Mouse (Mus musculus) G1E (cell line): Measurements from ENCODE around the gene Dcdc2c. TPM values are rescaled to one million over a fixed set of nuclear protein-coding genes. Genes with fewer than 3 reads are reported as not detected.

ENCODE experiments used
- ATAC-seq: 2 replicates; pipeline ENCODE4 v1.8.0; 2016; ENCODE audit warnings: mild to moderate bottlenecking; ENCODE audit not compliant: insufficient number of reproducible peaks, poor library complexity, low FRiP score, severe bottlenecking; ENCODE audit errors: extremely low read depth
- DNase-seq: peaks from one replicate; pipeline ENCODE4 v3.0.0; 2012; ENCODE audit warnings: low spot score
- H3K27me3 ChIP-seq: 2 replicates; pipeline ENCODE4 v1.6.1; 2012; ENCODE audit warnings: mild to moderate bottlenecking, low read length, inconsistent platforms; ENCODE audit not compliant: insufficient read depth
- H3K36me3 ChIP-seq: replicated peaks from 2 replicates; pipeline ENCODE3; 2012; ENCODE audit warnings: mild to moderate bottlenecking, inconsistent platforms
- H3K4me1 ChIP-seq: 2 replicates; pipeline ENCODE4 v1.6.1; 2012; ENCODE audit warnings: low read depth, low read length, inconsistent platforms, mixed read lengths; ENCODE audit not compliant: insufficient read depth
- H3K4me3 ChIP-seq: 2 replicates; pipeline ENCODE4 v1.5.1; 2012; ENCODE audit warnings: low read depth, mild to moderate bottlenecking, inconsistent platforms, low read length, moderate library complexity, mixed read lengths
- H3K9me3 ChIP-seq: replicated peaks from 2 replicates; pipeline ENCODE4 v1.6.1; 2012; ENCODE audit warnings: inconsistent platforms
- CTCF ChIP-seq: IDR thresholded peaks from 2 replicates; pipeline ENCODE4 v1.5.1; 2012; ENCODE audit warnings: low read depth, low read length, inconsistent platforms, mixed read lengths
- GATA1 ChIP-seq: IDR thresholded peaks from 2 replicates; pipeline ENCODE4 v1.6.1; 2012; ENCODE audit warnings: borderline replicate concordance, low read length, inconsistent platforms, mixed read lengths
- GATA2 ChIP-seq: IDR thresholded peaks from 2 replicates; pipeline ENCODE4 v1.6.1; 2012; ENCODE audit warnings: low read depth, low read length, inconsistent platforms, borderline replicate concordance
- POLR2AphosphoS5 ChIP-seq: IDR thresholded peaks from 2 replicates; pipeline ENCODE4 v1.6.1; 2012; ENCODE audit warnings: low read depth, low read length, inconsistent platforms; ENCODE audit not compliant: insufficient replicate concordance
- TAL1 ChIP-seq: conservative IDR thresholded peaks from 2 replicates; pipeline ENCODE4 v1.6.1; 2012; ENCODE audit warnings: low read depth, low read length, inconsistent platforms, mixed read lengths
- polyA plus RNA-seq: library from polyadenylated mRNA; stranded (reverse); fragments of >175 nt; gene quantifications from 2 replicates; pipeline ENCODE4 v1.2.3, GENCODE M21; 2012
- total RNA-seq, 2 experiments: library from RNA; stranded (forward) in 1 of 2; stranded (reverse) in 1 of 2; fragments of 200-1000 nt in 1 of 2; fragments of >200 nt in 1 of 2; fragmentation: Nextera tagmentation in 1 of 2; gene quantifications; 2 replicates each; pipeline ENCODE4 v1.2.3; 2014 to 2017

The Dcdc2c gene
- total and polyA plus RNA-seq, 3 experiments, result 0.16 TPM; not detected in 2

GRCm38 (mm10) chr12:28589090-28589868 is 37.1 kb upstream of the Dcdc2c start:
- ATAC-seq, result peak; percentile 86
- H3K36me3 ChIP-seq, result no peaks in the 10 kb centered on the region
- no peaks in the 10 kb centered on the region for H3K27me3 ChIP-seq
- H3K4me3 ChIP-seq, result no peak overlapping the region; the same call in 1 of the 2 replicates
- no peaks in the 10 kb centered on the region for H3K4me1 ChIP-seq
- H3K9me3 ChIP-seq, result no peaks in the 10 kb centered on the region
- TF ChIP-seq CTCF (peak; percentile 32; the same call in 1 of the 2 replicates), TAL1 (no peak)
- DNase-seq, result peak; percentile 63

- Histone ChIP-seq H3K36me3 (no peaks in the 10 kb centered on the region), H3K27me3 (no peaks in the 10 kb centered on the region), H3K4me1 (no peaks in the 10 kb centered on the region), H3K9me3 (no peaks in the 10 kb centered on the region), H3K4me3 (no peak overlapping the region)
- no peak for DNase-seq
- TF ChIP-seq GATA1, result no peak
- TF ChIP-seq TAL1, result no peak
- TF ChIP-seq POLR2AphosphoS5, result no peak
- no peak for TF ChIP-seq CTCF
- no peak for TF ChIP-seq GATA2
- ATAC-seq, result no peak
Observed at GRCm38 (mm10) chr12:28587949-28588348, 35.8 kb upstream of the Dcdc2c start.

GRCm38 (mm10) chr12:28584036-28584435 is 31.8 kb upstream of the Dcdc2c start:
- Histone ChIP-seq H3K36me3 (no peaks in the 10 kb centered on the region), H3K4me1 (no peaks in the 10 kb centered on the region), H3K9me3 (no peaks in the 10 kb centered on the region), H3K27me3 (no peaks in the 10 kb centered on the region), H3K4me3 (no peak overlapping the region)
- ATAC-seq (no peak), DNase-seq (no peak)
- TF ChIP-seq POLR2AphosphoS5 (no peak), TAL1 (no peak), GATA1 (no peak), GATA2 (no peak), CTCF (no peak)

GRCm38 (mm10) chr12:28582423-28582822 is 30.2 kb upstream of the Dcdc2c start, which contains the start of gene Allc:
TSS of gene Allc (minus strand) at chr12:28582523.
- no peaks in the 10 kb centered on the region for H3K9me3 ChIP-seq
- no peak for ATAC-seq

GRCm38 (mm10) chr12:28579132-28579531 is 26.9 kb upstream of the Dcdc2c start:
- no peaks in the 10 kb centered on the region for H3K36me3 ChIP-seq
- no peaks in the 10 kb centered on the region for H3K9me3 ChIP-seq
- DNase-seq (no peak), ATAC-seq (no peak)
- H3K27me3 ChIP-seq, result no peaks in the 10 kb centered on the region
- no peak for TF ChIP-seq POLR2AphosphoS5
- 0 out of 2 replicates have a peak, but pooled peaks have one; percentile 66 for TF ChIP-seq CTCF
- no peak overlapping the region for H3K4me3 ChIP-seq
- no peaks in the 10 kb centered on the region; the same call in 1 of the 2 replicates for H3K4me1 ChIP-seq

More at GRCm38 (mm10) chr12:28582423-28582822, 30.2 kb upstream of the Dcdc2c start, which contains the start of gene Allc:
- no peaks in the 10 kb centered on the region for H3K36me3 ChIP-seq
- DNase-seq, result no peak
- H3K27me3 ChIP-seq, result no peaks in the 10 kb centered on the region
- H3K4me1 ChIP-seq, result no peaks in the 10 kb centered on the region; the same call in 1 of the 2 replicates
- no peak for TF ChIP-seq CTCF
- no peak for TF ChIP-seq POLR2AphosphoS5
- no peak for TF ChIP-seq GATA2
- TF ChIP-seq GATA1, result no peak
- TF ChIP-seq TAL1, result no peak
- H3K4me3 ChIP-seq, result no peak within 1 kb of the TSS; the same call in 1 of the 2 replicates

GRCm38 (mm10) chr12:28578147-28578546 is 25.9 kb upstream of the Dcdc2c start:
- Histone ChIP-seq H3K36me3 (no peaks in the 10 kb centered on the region), H3K27me3 (no peaks in the 10 kb centered on the region), H3K4me3 (no peak overlapping the region), H3K9me3 (peaks cover 6% of the 10 kb centered on the region), H3K4me1 (no peaks in the 10 kb centered on the region; the same call in 1 of the 2 replicates)
- peak; percentile 30; the same call in 1 of the 2 replicates for ATAC-seq
- TF ChIP-seq TAL1 (peak; percentile 23; the same call in 1 of the 2 replicates), GATA2 (no peak)
- DNase-seq, result no peak
